Mouse (Mus musculus) ES-Bruce4 (cell line): ENCODE results near the gene Ifna12.

ENCODE experiments used
- CTCF ChIP-seq: IDR thresholded peaks from one replicate; pipeline ENCODE4 v1.8.1; 2011; ENCODE audit warnings: low read depth, low read length
- EP300 ChIP-seq: IDR thresholded peaks from 2 replicates; pipeline ENCODE4 v1.6.1; 2011; ENCODE audit warnings: low read depth, low read length; ENCODE audit not compliant: insufficient read depth
- POLR2A ChIP-seq: IDR thresholded peaks from one replicate; pipeline ENCODE4 v1.8.1; 2011; ENCODE audit warnings: low read length; ENCODE audit not compliant: insufficient read depth

DNA sequence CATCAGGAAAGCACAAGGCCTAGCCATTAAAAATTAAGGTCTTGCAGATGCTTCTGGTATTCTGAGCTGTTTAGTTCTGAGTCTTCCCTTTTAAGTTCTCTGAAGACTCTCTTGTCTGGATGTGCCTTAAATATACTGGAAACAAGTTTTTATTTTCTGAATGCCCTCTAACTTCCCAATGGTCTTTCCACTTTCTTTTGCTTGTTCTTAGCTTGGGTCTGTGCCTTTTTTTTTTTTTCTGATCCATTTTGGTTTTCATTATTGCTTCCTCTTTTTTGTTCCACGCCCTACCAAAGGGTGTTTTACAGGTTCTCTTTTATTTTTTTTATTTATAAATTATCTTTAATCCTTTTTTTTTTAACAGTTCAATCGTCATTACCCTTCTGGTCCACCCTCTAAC is 41.2 kb upstream of the Ifna12 start, which contains the start of gene Ifna13:
- TF ChIP-seq CTCF = no peak
- no peak for TF ChIP-seq POLR2A
- no peak for TF ChIP-seq EP300
